9 mouse cellular contexts compared by ENCODE assay signal in genomic region chr6:99610454-99611427, GRCm38 (mm10). TPM values are rescaled to one million over a fixed set of nuclear protein-coding genes. Genes with fewer than 3 reads are reported as not detected.
A peak's percentile ranks its signal among the peaks of the same experiment; 100 is the strongest.
DNase-seq lines count a peak whose midpoint lies in the region; ATAC-seq and TF ChIP-seq lines count a peak whose summit lies in the region.
"Had no signal": no experiment of that assay in that cellular context is flagged by ENCODE, and none has a peak within 500 bp of the region (broad histone marks: within the 10 kb centered on the region; RNA-seq: fewer than 3 reads in every experiment).

No protein-coding gene starts in this region.

- ATAC-seq in hematopoietic stem cell, adult 5-6 weeks (replicated peaks in 1 of 2; ENCODE audit: insufficient read depth in 1 of 2, low FRiP score in 2 of 2, low TSS enrichment in 1 of 2, low read depth in 1 of 2, poor library complexity in 2 of 2, severe bottlenecking in 2 of 2), result peak; percentile 36 to 71; a peak in 3 of 4 replicates
- ATAC-seq: forebrain, embryonic 14.5 days had no signal

- H3K4me3 ChIP-seq in bone marrow, adult 2 months (replicated peaks; ENCODE audit: control insufficient read depth, low read depth, low read length), result no peak overlapping the region
- H3K4me3 ChIP-seq in forebrain, embryonic 10.5 days, result no peak overlapping the region

- H3K36me3 ChIP-seq in forebrain, embryonic 10.5 days (replicated peaks), result no peaks in the 10 kb centered on the region

- TF ChIP-seq CTCF in bone marrow, adult 2 months (IDR thresholded peaks at IDR 0.05; ENCODE audit: control insufficient read depth, insufficient read depth, low read length), result no peak

- peak; percentile 28 for DNase-seq in gastrocnemius, postnatal 14 days
- no peak for DNase-seq in gastrocnemius, adult 8-10 months (ENCODE audit: low spot score in 2 of 2)
- peak; percentile 52 to 54 for DNase-seq in lung, postnatal 4 days
- no peak for DNase-seq in frontal cortex, postnatal 25 days (ENCODE audit: low spot score in 2 of 2)
- DNase-seq in yolk sac, embryonic 10.5 days (ENCODE audit: low spot score), result no peak
- DNase-seq in forebrain, embryonic 10.5 days (ENCODE audit: extremely low spot score, low spot score), result no peak

- H3K9me3 ChIP-seq in forebrain, embryonic 10.5 days, result no peaks in the 10 kb centered on the region

- peaks cover 20% of the 10 kb centered on the region for H3K27me3 ChIP-seq in forebrain, embryonic 10.5 days (ENCODE audit: poor library complexity, severe bottlenecking)

- 0 out of 2 replicates have a peak overlapping the region, but pooled peaks have one; percentile 13 for H3K27ac ChIP-seq in bone marrow, adult 2 months (ENCODE audit: control insufficient read depth, insufficient read depth, low read depth, low read length, poor library complexity)
- no peak overlapping the region for H3K27ac ChIP-seq in forebrain, embryonic 10.5 days

- TF ChIP-seq POLR2A in bone marrow, adult 2 months (IDR thresholded peaks at IDR 0.05; ENCODE audit: borderline replicate concordance, control insufficient read depth, low read depth, low read length), result no peak

- H3K4me1 ChIP-seq in bone marrow, adult 2 months (ENCODE audit: control insufficient read depth, insufficient read depth, low read length), result peaks cover 2% of the 10 kb centered on the region
- H3K4me1 ChIP-seq in forebrain, embryonic 10.5 days, result peaks cover 38% of the 10 kb centered on the region

- intact Hi-C loops in gastrocnemius, postnatal 14 days (cut with DNase I; ENCODE audit: low total_unique reads), result no loop called here

- WGBS in bone marrow, adult 2 months, result 8% methylated on average over 14 of the region's 14 CpGs
- 64% methylated on average over 14 of the region's 14 CpGs for WGBS in forebrain, embryonic 10.5 days

RNA-seq across cellular contexts. Expression of gene Eif4e3, which starts 55.8 kb away (rescaled TPM):
- 10 to 100 TPM; 16.2 to 17.8 TPM for total RNA-seq in gastrocnemius, postnatal 14 days (2021)
- 10 to 100 TPM; 30.8 to 37.5 (median 31.9) TPM for total RNA-seq in gastrocnemius, adult 8-10 months (2022)
- 4.5 and 7.2 TPM in 2 replicates for polyA plus RNA-seq in bone marrow, adult 2 months (2011; ENCODE audit: insufficient read depth, insufficient read length, low replicate concordance, missing spikeins)
- 29.2 and 32.4 TPM in 2 replicates for total RNA-seq in hematopoietic stem cell, adult 5-6 weeks (2017)
- 12.7 and 13.4 TPM in 2 replicates for polyA plus RNA-seq in forebrain, embryonic 10.5 days (2016; fragmentation: Nextera tagmentation; extraction: Ambion mirVana)

RNA-seq across cellular contexts. Expression of gene Gm20696, which starts 55.9 kb away (rescaled TPM):
- under 1 TPM; 0.73 to 0.90 TPM for total RNA-seq in gastrocnemius, postnatal 14 days (2021)
- 1 to 10 TPM in 1 of 4 experiments, under 1 TPM in 3; 0.72 to 1.3 (median 0.81) TPM for total RNA-seq in gastrocnemius, adult 8-10 months (2022)
- polyA plus RNA-seq in bone marrow, adult 2 months (2011; ENCODE audit: insufficient read depth, insufficient read length, low replicate concordance, missing spikeins), result 3.5 and 5.7 TPM in 2 replicates
- 1.9 and 9.3 TPM in 2 replicates for total RNA-seq in hematopoietic stem cell, adult 5-6 weeks (2017)
- polyA plus RNA-seq in forebrain, embryonic 10.5 days (2016; fragmentation: Nextera tagmentation; extraction: Ambion mirVana), result 2.7 and 3.6 TPM in 2 replicates

Comparison
In these comparisons a context has a peak if more than half of its experiments do, and no peak if none do; other contexts are left out.
1. DNase-seq: peak in gastrocnemius, postnatal 14 days (single experiment) and lung, postnatal 4 days (2 of 2); none in gastrocnemius, adult 8-10 months (0 of 2), frontal cortex, postnatal 25 days (0 of 2), yolk sac, embryonic 10.5 days (single experiment) and forebrain, embryonic 10.5 days (single experiment).